Mouse (Mus musculus): Measurements from ENCODE around the gene Tmem52. TPM values are rescaled to one million over a fixed set of nuclear protein-coding genes. Genes with fewer than 3 reads are reported as not detected.

The Tmem52 gene
- total and polyA plus RNA-seq, 2 experiments from 2014 or later: 0.12 TPM; not detected in 1

DNA sequence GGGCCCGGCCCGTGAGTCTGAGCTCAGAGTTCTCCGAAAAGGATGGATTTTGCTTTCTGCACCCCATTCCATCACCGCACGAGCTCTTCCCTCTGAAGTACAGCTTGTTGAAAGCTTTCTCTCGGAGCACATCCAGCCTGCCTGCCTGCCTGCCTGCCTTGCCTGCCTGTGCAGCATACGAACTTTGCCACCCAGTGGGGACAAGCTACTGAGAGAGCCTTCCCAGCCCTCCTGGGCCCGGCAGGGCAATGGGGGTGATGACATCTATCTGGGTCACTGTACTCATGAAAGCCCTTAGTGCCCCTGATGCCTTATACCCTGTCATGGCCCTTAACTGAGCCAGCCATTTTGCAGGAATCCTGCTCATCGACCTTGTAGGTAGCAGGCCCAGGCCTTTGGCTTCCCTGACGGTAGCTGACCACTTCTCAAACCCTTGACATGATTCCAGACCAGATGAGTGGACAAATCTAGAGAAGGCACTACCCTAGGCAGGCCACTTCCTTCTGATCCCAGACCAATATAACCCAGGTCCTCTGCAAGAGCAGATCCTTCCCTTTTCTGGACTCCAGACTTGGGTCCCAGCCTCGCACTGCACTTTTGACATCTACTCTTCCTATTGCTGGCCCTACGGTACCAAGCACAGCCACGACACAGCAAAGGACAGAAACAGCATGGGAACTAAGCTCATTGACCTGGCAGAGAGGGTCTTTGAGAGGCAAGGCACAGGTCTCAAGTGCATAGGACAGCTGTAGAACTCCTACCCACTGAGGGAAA lies 1.5 kb upstream of the Tmem52 start:
- DNase-seq (ENCODE audit: low spot score): no peak

DNA sequence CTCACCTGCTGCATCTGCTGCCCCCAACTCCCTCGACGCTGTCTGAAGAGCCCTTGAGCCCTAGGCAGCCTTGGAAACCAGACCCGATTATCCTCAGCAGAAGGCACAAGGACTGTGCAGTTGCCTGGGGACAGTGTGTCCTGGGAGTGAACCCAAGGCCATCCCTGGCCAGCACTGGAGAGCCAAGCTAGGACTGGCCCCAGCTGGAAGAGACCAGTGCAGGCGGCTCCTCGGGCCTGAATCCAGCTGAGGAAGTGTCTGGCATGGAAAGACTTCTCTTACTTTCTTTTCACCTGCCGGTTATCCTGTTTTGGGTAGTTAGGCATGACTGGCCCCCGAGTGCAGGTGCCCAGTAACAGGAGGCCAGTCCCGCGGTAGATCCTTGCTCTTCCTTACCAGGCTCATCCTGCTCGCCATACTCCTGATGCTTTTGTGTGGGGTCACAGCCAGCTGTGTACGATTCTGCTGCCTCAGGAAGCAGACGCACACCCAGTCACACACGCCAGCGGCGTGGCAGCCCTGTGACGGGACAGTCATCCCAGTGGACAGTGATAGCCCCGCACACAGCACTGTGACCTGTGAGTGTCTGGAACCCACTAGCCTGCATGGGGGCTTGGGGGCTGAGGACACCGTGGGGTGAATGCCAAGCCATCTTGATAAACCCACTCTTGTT lies 812 bp downstream of the Tmem52 start:
- ATAC-seq (ENCODE audit: insufficient read depth, low read depth): no peak
- H3K27me3 ChIP-seq (ENCODE audit: control insufficient read depth, insufficient read depth, low read length): peaks cover 12% of the 10 kb centered on the region; the same call in 1 of the 2 replicates
- H3K4me1 ChIP-seq (ENCODE audit: control insufficient read depth, insufficient read depth): peaks cover 11% of the 10 kb centered on the region; the same call in 1 of the 2 replicates
- no peaks in the 10 kb centered on the region for H3K36me3 ChIP-seq (replicated peaks; ENCODE audit: control insufficient read depth, insufficient read depth, low read length)
- H3K9ac ChIP-seq (replicated peaks; ENCODE audit: low read depth, low read length): no peak overlapping the region
- WGBS: 67% methylated on average over 18 of the region's 18 CpGs
- peak overlapping the region; percentile 43; the same call in 1 of the 2 replicates for H3K4me2 ChIP-seq (ENCODE audit: low read depth, low read length)
- no peaks in the 10 kb centered on the region for H3K9me3 ChIP-seq (replicated peaks; ENCODE audit: control insufficient read depth, low read length)
- TF ChIP-seq EP300 (IDR thresholded peaks at IDR 0.05; ENCODE audit: low read depth) (no peak), CTCF (IDR thresholded peaks at IDR 0.05; ENCODE audit: low read depth) (no peak)
- DNase-seq (ENCODE audit: low spot score): no peak
- H3K4me3 ChIP-seq (ENCODE audit: low read depth, low read length): no peak overlapping the region
- no peak overlapping the region for H3K27ac ChIP-seq (ENCODE audit: low read depth)

More for the DNA sequence above, 1.5 kb upstream of the Tmem52 start:
- peaks cover 6% of the 10 kb centered on the region; the same call in 1 of the 2 replicates for H3K4me1 ChIP-seq (ENCODE audit: control insufficient read depth, insufficient read depth)
- no peak for ATAC-seq (ENCODE audit: insufficient read depth, low read depth)
- WGBS: 70% methylated on average over 13 of the region's 13 CpGs
- TF ChIP-seq EP300 (IDR thresholded peaks at IDR 0.05; ENCODE audit: low read depth): no peak
- no peak for TF ChIP-seq CTCF (IDR thresholded peaks at IDR 0.05; ENCODE audit: low read depth)
- H3K36me3 ChIP-seq (replicated peaks; ENCODE audit: control insufficient read depth, insufficient read depth, low read length): no peaks in the 10 kb centered on the region
- H3K4me3 ChIP-seq (ENCODE audit: low read depth, low read length): no peak overlapping the region
- no peaks in the 10 kb centered on the region for H3K9me3 ChIP-seq (replicated peaks; ENCODE audit: control insufficient read depth, low read length)
- H3K27me3 ChIP-seq (ENCODE audit: control insufficient read depth, insufficient read depth, low read length): peaks cover 12% of the 10 kb centered on the region; the same call in 1 of the 2 replicates
- H3K4me2 ChIP-seq (ENCODE audit: low read depth, low read length): no peak overlapping the region
- H3K27ac ChIP-seq (ENCODE audit: low read depth): no peak overlapping the region
- no peak overlapping the region for H3K9ac ChIP-seq (replicated peaks; ENCODE audit: low read depth, low read length)

DNA sequence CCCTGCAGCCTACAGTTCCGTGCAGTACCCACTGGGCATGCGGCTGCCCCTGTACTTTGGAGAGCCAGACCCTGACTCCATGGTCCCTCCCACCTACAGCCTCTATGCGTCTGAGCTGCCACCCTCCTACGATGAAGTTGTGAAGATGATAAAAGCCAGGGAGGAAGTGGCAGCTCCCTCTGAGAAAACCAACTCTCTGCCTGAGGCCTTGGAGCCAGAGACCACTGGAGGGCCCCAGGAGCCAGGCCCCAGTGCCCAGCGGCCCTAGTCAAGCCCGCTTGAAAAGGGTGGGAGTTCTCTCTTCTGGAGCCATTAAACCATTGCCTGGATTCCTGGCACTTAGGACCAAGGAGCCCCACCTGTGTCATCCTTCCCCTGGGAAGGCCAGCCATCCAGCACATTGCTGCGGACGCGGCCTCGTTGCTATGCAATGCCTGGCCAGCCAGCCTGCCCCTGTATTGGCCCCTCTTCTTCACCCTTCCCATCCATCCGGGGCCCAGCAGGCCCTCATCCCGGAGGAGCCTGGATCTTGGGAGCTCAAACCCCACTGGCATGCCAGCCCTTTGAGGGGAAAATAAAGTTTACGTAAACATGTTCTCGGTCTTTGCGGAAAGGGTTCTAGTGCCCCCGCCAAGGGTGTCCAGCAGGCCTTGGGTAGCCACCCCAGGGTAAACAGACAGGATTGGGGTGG lies 1.5 kb downstream of the Tmem52 start:
- no peak overlapping the region for H3K9ac ChIP-seq (replicated peaks; ENCODE audit: low read depth, low read length)
- no peaks in the 10 kb centered on the region for H3K9me3 ChIP-seq (replicated peaks; ENCODE audit: control insufficient read depth, low read length)
- no peak for DNase-seq (ENCODE audit: low spot score)
- 81% methylated on average over 16 of the region's 16 CpGs for WGBS
- H3K4me3 ChIP-seq (ENCODE audit: low read depth, low read length): no peak overlapping the region
- H3K27ac ChIP-seq (ENCODE audit: low read depth): no peak overlapping the region
- H3K4me2 ChIP-seq (ENCODE audit: low read depth, low read length): no peak overlapping the region
- peaks cover 11% of the 10 kb centered on the region; the same call in 1 of the 2 replicates for H3K4me1 ChIP-seq (ENCODE audit: control insufficient read depth, insufficient read depth)
- H3K36me3 ChIP-seq (replicated peaks; ENCODE audit: control insufficient read depth, insufficient read depth, low read length): no peaks in the 10 kb centered on the region
- peaks cover 12% of the 10 kb centered on the region; the same call in 1 of the 2 replicates for H3K27me3 ChIP-seq (ENCODE audit: control insufficient read depth, insufficient read depth, low read length)
- ATAC-seq (ENCODE audit: insufficient read depth, low read depth): no peak
- TF ChIP-seq CTCF (IDR thresholded peaks at IDR 0.05; ENCODE audit: low read depth) (no peak), EP300 (IDR thresholded peaks at IDR 0.05; ENCODE audit: low read depth) (no peak)

- Histone ChIP-seq H3K4me3 (ENCODE audit: low read depth, low read length) (no peak overlapping the region), H3K4me1 (ENCODE audit: control insufficient read depth, insufficient read depth) (peaks cover 11% of the 10 kb centered on the region; the same call in 1 of the 2 replicates), H3K27ac (ENCODE audit: low read depth) (no peak overlapping the region), H3K4me2 (ENCODE audit: low read depth, low read length) (no peak overlapping the region), H3K36me3 (replicated peaks; ENCODE audit: control insufficient read depth, insufficient read depth, low read length) (no peaks in the 10 kb centered on the region), H3K9ac (replicated peaks; ENCODE audit: low read depth, low read length) (no peak overlapping the region), H3K27me3 (ENCODE audit: control insufficient read depth, insufficient read depth, low read length) (peaks cover 12% of the 10 kb centered on the region; the same call in 1 of the 2 replicates), H3K9me3 (replicated peaks; ENCODE audit: control insufficient read depth, low read length) (no peaks in the 10 kb centered on the region)
- WGBS: 77% methylated on average over 7 of the region's 7 CpGs
- TF ChIP-seq CTCF (IDR thresholded peaks at IDR 0.05; ENCODE audit: low read depth) (no peak), EP300 (IDR thresholded peaks at IDR 0.05; ENCODE audit: low read depth) (no peak)
- DNase-seq (ENCODE audit: low spot score): no peak
- no peak for ATAC-seq (ENCODE audit: insufficient read depth, low read depth)
These were observed 2.1 kb downstream of the Tmem52 start for GRCm38 (mm10) chr4:155470997-155471396.

DNA sequence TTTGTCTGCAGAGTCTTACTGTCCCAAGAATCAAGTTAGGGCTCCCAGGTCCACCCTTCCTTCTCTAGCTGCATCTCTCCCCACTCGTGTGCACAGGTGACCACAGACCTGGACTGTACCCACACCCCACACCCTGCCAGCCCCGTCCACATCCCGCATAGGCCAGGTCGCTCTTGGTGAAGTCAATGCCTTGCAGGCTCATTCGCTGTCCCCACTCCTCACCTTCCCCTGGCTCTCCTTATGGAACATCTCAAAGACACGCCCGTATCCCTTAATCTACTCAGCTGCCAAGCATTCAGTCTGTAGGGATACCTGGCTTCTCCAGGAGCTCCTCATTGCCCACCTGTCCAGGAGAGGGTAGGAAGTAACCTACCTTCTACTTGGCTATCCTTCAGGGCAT lies 2.5 kb downstream of the Tmem52 start:
- TF ChIP-seq EP300 (IDR thresholded peaks at IDR 0.05; ENCODE audit: low read depth) (no peak), CTCF (IDR thresholded peaks at IDR 0.05; ENCODE audit: low read depth) (no peak)
- 74% methylated on average over 7 of the region's 7 CpGs for WGBS

More for the DNA sequence above, 2.5 kb downstream of the Tmem52 start:
- Histone ChIP-seq H3K4me1 (ENCODE audit: control insufficient read depth, insufficient read depth) (peaks cover 11% of the 10 kb centered on the region; the same call in 1 of the 2 replicates), H3K9me3 (replicated peaks; ENCODE audit: control insufficient read depth, low read length) (no peaks in the 10 kb centered on the region), H3K27me3 (ENCODE audit: control insufficient read depth, insufficient read depth, low read length) (peaks cover 12% of the 10 kb centered on the region; the same call in 1 of the 2 replicates), H3K4me2 (ENCODE audit: low read depth, low read length) (no peak overlapping the region), H3K9ac (replicated peaks; ENCODE audit: low read depth, low read length) (no peak overlapping the region), H3K27ac (ENCODE audit: low read depth) (no peak overlapping the region), H3K36me3 (replicated peaks; ENCODE audit: control insufficient read depth, insufficient read depth, low read length) (no peaks in the 10 kb centered on the region), H3K4me3 (ENCODE audit: low read depth, low read length) (no peak overlapping the region)
- ATAC-seq (ENCODE audit: insufficient read depth, low read depth) (no peak), DNase-seq (ENCODE audit: low spot score) (no peak)
